Mouse (Mus musculus): ENCODE results near the gene Apobec3. TPM values are rescaled to one million over a fixed set of nuclear protein-coding genes. Genes with fewer than 3 reads are reported as not detected.

Gene Apobec3
- total and polyA plus RNA-seq, 2 experiments from 2014 or later = 5.1 to 6.3 TPM

DNA sequence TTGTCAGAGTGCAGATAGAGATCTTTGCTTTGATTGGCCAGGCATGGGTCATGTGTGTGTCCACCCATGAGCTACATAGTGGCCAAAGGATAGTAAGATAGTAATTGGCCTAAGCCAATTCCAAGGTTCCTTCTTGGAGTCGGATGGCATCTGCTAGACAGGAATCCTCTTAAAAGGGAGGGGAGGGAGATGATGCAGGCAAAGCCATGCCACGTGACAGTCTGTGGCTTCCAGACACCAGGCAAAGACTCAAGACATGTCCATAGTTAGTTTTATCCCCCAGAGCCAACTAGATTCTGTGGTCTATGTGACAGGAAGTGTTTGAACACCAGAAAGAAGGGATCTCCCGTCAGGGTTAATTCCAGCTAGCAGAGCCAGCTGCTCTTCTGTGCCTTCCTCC, 67.0 kb downstream of the Apobec3 start:
- no peak overlapping the region for H3K4me3 ChIP-seq (ENCODE audit: low read depth, low read length)
- WGBS = 65% methylated on average over 3 of the region's 3 CpGs

DNA sequence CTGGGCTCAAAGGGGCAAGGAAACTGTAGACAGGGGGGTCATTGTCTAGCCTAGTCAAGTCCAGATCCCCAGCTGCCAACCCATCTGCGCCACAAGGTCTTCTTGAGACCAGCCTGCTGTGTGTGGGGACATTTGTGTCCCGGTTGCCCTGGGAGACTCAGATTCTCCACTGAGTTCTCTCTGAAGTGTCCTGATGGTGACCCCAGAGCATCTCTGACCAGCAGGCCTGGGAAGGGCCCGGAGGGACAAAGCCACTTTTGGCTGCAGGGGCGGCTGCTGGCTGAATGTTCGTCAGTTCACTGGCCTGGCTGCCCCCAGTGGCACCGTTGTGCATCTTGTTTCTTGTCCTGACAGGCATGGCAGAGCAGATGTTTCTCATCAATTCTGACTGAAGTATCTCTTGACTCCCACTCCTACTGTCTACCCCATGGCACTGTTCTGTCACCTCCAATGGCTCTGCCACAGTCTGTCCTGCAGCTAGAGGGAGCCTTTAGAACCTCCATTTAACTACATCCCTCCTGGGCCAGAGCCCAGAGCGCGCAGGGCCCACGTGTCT, 70.0 kb downstream of the Apobec3 start:
- TF ChIP-seq EP300 (IDR thresholded peaks at IDR 0.05; ENCODE audit: low read depth) = no peak
- TF ChIP-seq CTCF (IDR thresholded peaks at IDR 0.05; ENCODE audit: low read depth) = peak; percentile 47
- H3K9me3 ChIP-seq (replicated peaks; ENCODE audit: control insufficient read depth, low read length) = no peaks in the 10 kb centered on the region
- no peak overlapping the region for H3K9ac ChIP-seq (replicated peaks; ENCODE audit: low read depth, low read length)
- WGBS = 63% methylated on average over 9 of the region's 9 CpGs
- no peak overlapping the region for H3K27ac ChIP-seq (ENCODE audit: low read depth)
- no peak overlapping the region for H3K4me2 ChIP-seq (ENCODE audit: low read depth, low read length)
- H3K36me3 ChIP-seq (replicated peaks; ENCODE audit: control insufficient read depth, insufficient read depth, low read length) = no peaks in the 10 kb centered on the region
- no peak overlapping the region for H3K4me3 ChIP-seq (ENCODE audit: low read depth, low read length)
- ATAC-seq (ENCODE audit: insufficient read depth, low read depth) = no peak
- no peaks in the 10 kb centered on the region for H3K4me1 ChIP-seq (ENCODE audit: control insufficient read depth, insufficient read depth)
- DNase-seq (ENCODE audit: low spot score) = peak; percentile 20
- no peaks in the 10 kb centered on the region for H3K27me3 ChIP-seq (ENCODE audit: control insufficient read depth, insufficient read depth, low read length)

More for the DNA sequence above, 67.0 kb downstream of the Apobec3 start:
- H3K36me3 ChIP-seq (replicated peaks; ENCODE audit: control insufficient read depth, insufficient read depth, low read length) = no peaks in the 10 kb centered on the region
- no peaks in the 10 kb centered on the region for H3K9me3 ChIP-seq (replicated peaks; ENCODE audit: control insufficient read depth, low read length)
- H3K4me2 ChIP-seq (ENCODE audit: low read depth, low read length) = no peak overlapping the region
- H3K9ac ChIP-seq (replicated peaks; ENCODE audit: low read depth, low read length) = no peak overlapping the region
- ATAC-seq (ENCODE audit: insufficient read depth, low read depth) = no peak
- no peak overlapping the region for H3K27ac ChIP-seq (ENCODE audit: low read depth)
- H3K4me1 ChIP-seq (ENCODE audit: control insufficient read depth, insufficient read depth) = no peaks in the 10 kb centered on the region
- H3K27me3 ChIP-seq (ENCODE audit: control insufficient read depth, insufficient read depth, low read length) = no peaks in the 10 kb centered on the region
- no peak for DNase-seq (ENCODE audit: low spot score)
- TF ChIP-seq EP300 (IDR thresholded peaks at IDR 0.05; ENCODE audit: low read depth) (no peak), CTCF (IDR thresholded peaks at IDR 0.05; ENCODE audit: low read depth) (no peak)

GRCm38 (mm10) chr15:79962661-79963060, 71.2 kb downstream of the Apobec3 start:
- no peak overlapping the region for H3K4me2 ChIP-seq (ENCODE audit: low read depth, low read length)
- ATAC-seq (ENCODE audit: insufficient read depth, low read depth) (no peak), DNase-seq (ENCODE audit: low spot score) (no peak)
- no peaks in the 10 kb centered on the region for H3K27me3 ChIP-seq (ENCODE audit: control insufficient read depth, insufficient read depth, low read length)
- no peak overlapping the region for H3K4me3 ChIP-seq (ENCODE audit: low read depth, low read length)
- no peaks in the 10 kb centered on the region for H3K9me3 ChIP-seq (replicated peaks; ENCODE audit: control insufficient read depth, low read length)
- no peaks in the 10 kb centered on the region for H3K4me1 ChIP-seq (ENCODE audit: control insufficient read depth, insufficient read depth)
- H3K36me3 ChIP-seq (replicated peaks; ENCODE audit: control insufficient read depth, insufficient read depth, low read length) = no peaks in the 10 kb centered on the region
- no peak overlapping the region for H3K9ac ChIP-seq (replicated peaks; ENCODE audit: low read depth, low read length)
- TF ChIP-seq EP300 (IDR thresholded peaks at IDR 0.05; ENCODE audit: low read depth) = no peak
- TF ChIP-seq CTCF (IDR thresholded peaks at IDR 0.05; ENCODE audit: low read depth) = no peak
- H3K27ac ChIP-seq (ENCODE audit: low read depth) = no peak overlapping the region
- 84% methylated on average over 18 of the region's 18 CpGs for WGBS

- no peaks in the 10 kb centered on the region for H3K9me3 ChIP-seq (replicated peaks; ENCODE audit: control insufficient read depth, low read length)
Observed at GRCm38 (mm10) chr15:79964376-79964775, 72.9 kb downstream of the Apobec3 start.

More at GRCm38 (mm10) chr15:79964376-79964775, 72.9 kb downstream of the Apobec3 start:
- ATAC-seq (ENCODE audit: insufficient read depth, low read depth) (no peak), DNase-seq (ENCODE audit: low spot score) (no peak)
- Histone ChIP-seq H3K36me3 (replicated peaks; ENCODE audit: control insufficient read depth, insufficient read depth, low read length) (no peaks in the 10 kb centered on the region), H3K4me3 (ENCODE audit: low read depth, low read length) (no peak overlapping the region), H3K27ac (ENCODE audit: low read depth) (no peak overlapping the region), H3K4me1 (ENCODE audit: control insufficient read depth, insufficient read depth) (no peaks in the 10 kb centered on the region), H3K27me3 (ENCODE audit: control insufficient read depth, insufficient read depth, low read length) (no peaks in the 10 kb centered on the region), H3K9ac (replicated peaks; ENCODE audit: low read depth, low read length) (no peak overlapping the region), H3K4me2 (ENCODE audit: low read depth, low read length) (no peak overlapping the region)
- WGBS = 86% methylated on average over 7 of the region's 7 CpGs
- no peak for TF ChIP-seq EP300 (IDR thresholded peaks at IDR 0.05; ENCODE audit: low read depth)
- no peak for TF ChIP-seq CTCF (IDR thresholded peaks at IDR 0.05; ENCODE audit: low read depth)

Other genes with a start within 250 kb of the Apobec3 start
- 1.7 and 1.9 TPM in 2 replicates for gene Fam227a, start 232.7 kb upstream of the Apobec3 start, total RNA-seq (2014; rRNA removed; ENCODE audit: low replicate concordance)
- gene Fam227a, start 232.7 kb upstream of the Apobec3 start, polyA plus RNA-seq (2015; fragmentation: Nextera tagmentation; extraction: Ambion mirVana) = 0.31 and 0.48 TPM in 2 replicates
- gene Cby1, start 232.5 kb upstream of the Apobec3 start, total RNA-seq (2014; rRNA removed; ENCODE audit: low replicate concordance) = 31.9 and 35.1 TPM in 2 replicates
- gene Cby1, start 232.5 kb upstream of the Apobec3 start, polyA plus RNA-seq (2015; fragmentation: Nextera tagmentation; extraction: Ambion mirVana) = 53.8 and 55.9 TPM in 2 replicates
- gene Tomm22, start 220.8 kb upstream of the Apobec3 start, total RNA-seq (2014; rRNA removed; ENCODE audit: low replicate concordance) = 208 and 280 TPM in 2 replicates
- gene Tomm22, start 220.8 kb upstream of the Apobec3 start, polyA plus RNA-seq (2015; fragmentation: Nextera tagmentation; extraction: Ambion mirVana) = 273 and 276 TPM in 2 replicates
- gene Josd1, start 203.7 kb upstream of the Apobec3 start, total RNA-seq (2014; rRNA removed; ENCODE audit: low replicate concordance) = 38.4 and 60.6 TPM in 2 replicates
- gene Josd1, start 203.7 kb upstream of the Apobec3 start, polyA plus RNA-seq (2015; fragmentation: Nextera tagmentation; extraction: Ambion mirVana) = 17.3 and 17.8 TPM in 2 replicates
- 34.3 and 39.9 TPM in 2 replicates for gene Gtpbp1, start 200.8 kb upstream of the Apobec3 start, total RNA-seq (2014; rRNA removed; ENCODE audit: low replicate concordance)
- 18.0 and 20.6 TPM in 2 replicates for gene Gtpbp1, start 200.8 kb upstream of the Apobec3 start, polyA plus RNA-seq (2015; fragmentation: Nextera tagmentation; extraction: Ambion mirVana)
- gene Sun2, start 149.1 kb upstream of the Apobec3 start, total RNA-seq (2014; rRNA removed; ENCODE audit: low replicate concordance) = 71.6 and 120 TPM in 2 replicates
- 3.6 and 4.0 TPM in 2 replicates for gene Sun2, start 149.1 kb upstream of the Apobec3 start, polyA plus RNA-seq (2015; fragmentation: Nextera tagmentation; extraction: Ambion mirVana)
- 25.9 and 35.5 TPM in 2 replicates for gene Dnal4, start 113.8 kb upstream of the Apobec3 start, total RNA-seq (2014; rRNA removed; ENCODE audit: low replicate concordance)
- gene Dnal4, start 113.8 kb upstream of the Apobec3 start, polyA plus RNA-seq (2015; fragmentation: Nextera tagmentation; extraction: Ambion mirVana) = 35.5 and 38.9 TPM in 2 replicates
- gene Nptxr, start 86.9 kb upstream of the Apobec3 start, total RNA-seq (2014; rRNA removed; ENCODE audit: low replicate concordance) = 10.8 and 13.7 TPM in 2 replicates
- 0.84 and 1.00 TPM in 2 replicates for gene Nptxr, start 86.9 kb upstream of the Apobec3 start, polyA plus RNA-seq (2015; fragmentation: Nextera tagmentation; extraction: Ambion mirVana)
- 1.9 and 8.7 TPM in 2 replicates for gene Npcd, start 57.4 kb upstream of the Apobec3 start, total RNA-seq (2014; rRNA removed; ENCODE audit: low replicate concordance)
- gene Npcd, start 57.4 kb upstream of the Apobec3 start, polyA plus RNA-seq (2015; fragmentation: Nextera tagmentation; extraction: Ambion mirVana) = not detected in 2 replicates
- gene Cbx6, start 57.0 kb upstream of the Apobec3 start, total RNA-seq (2014; rRNA removed; ENCODE audit: low replicate concordance) = 47.3 and 51.8 TPM in 2 replicates
- 24.9 and 25.6 TPM in 2 replicates for gene Cbx6, start 57.0 kb upstream of the Apobec3 start, polyA plus RNA-seq (2015; fragmentation: Nextera tagmentation; extraction: Ambion mirVana)
- gene Cbx7, start 79.5 kb downstream of the Apobec3 start, total RNA-seq (2014; rRNA removed; ENCODE audit: low replicate concordance) = 0.50 and 2.1 TPM in 2 replicates
- 0.82 and 1.0 TPM in 2 replicates for gene Cbx7, start 79.5 kb downstream of the Apobec3 start, polyA plus RNA-seq (2015; fragmentation: Nextera tagmentation; extraction: Ambion mirVana)
- gene Pdgfb, start 123.3 kb downstream of the Apobec3 start, total RNA-seq (2014; rRNA removed; ENCODE audit: low replicate concordance) = 32.2 and 33.7 TPM in 2 replicates
- 3.3 and 3.5 TPM in 2 replicates for gene Pdgfb, start 123.3 kb downstream of the Apobec3 start, polyA plus RNA-seq (2015; fragmentation: Nextera tagmentation; extraction: Ambion mirVana)
- gene Syngr1, start 199.7 kb downstream of the Apobec3 start, total RNA-seq (2014; rRNA removed; ENCODE audit: low replicate concordance) = 104 and 144 TPM in 2 replicates
- 140 and 150 TPM in 2 replicates for gene Syngr1, start 199.7 kb downstream of the Apobec3 start, polyA plus RNA-seq (2015; fragmentation: Nextera tagmentation; extraction: Ambion mirVana)
- 763 and 766 TPM in 2 replicates for gene Rpl3, start 200.2 kb downstream of the Apobec3 start, total RNA-seq (2014; rRNA removed; ENCODE audit: low replicate concordance)
- gene Rpl3, start 200.2 kb downstream of the Apobec3 start, polyA plus RNA-seq (2015; fragmentation: Nextera tagmentation; extraction: Ambion mirVana) = 480 and 487 TPM in 2 replicates
- gene Tab1, start 241.5 kb downstream of the Apobec3 start, total RNA-seq (2014; rRNA removed; ENCODE audit: low replicate concordance) = 37.3 and 41.2 TPM in 2 replicates
- 25.0 and 29.1 TPM in 2 replicates for gene Tab1, start 241.5 kb downstream of the Apobec3 start, polyA plus RNA-seq (2015; fragmentation: Nextera tagmentation; extraction: Ambion mirVana)